Mouse (Mus musculus): ENCODE data around the gene Havcr1.

GRCm38 (mm10) chr11:46754669-46755068 is 19.8 kb downstream of the Havcr1 start:
- no peak for TF ChIP-seq CTCF (IDR thresholded peaks at IDR 0.05; ENCODE audit: borderline replicate concordance, extremely low read depth, insufficient read depth, insufficient read length)
- no peak for TF ChIP-seq POLR2A (IDR thresholded peaks at IDR 0.05; ENCODE audit: borderline replicate concordance, extremely low read depth, insufficient read depth, insufficient read length, poor library complexity, severe bottlenecking)

All from brain, embryonic 14.5 days (tissue).